Mouse (Mus musculus) ovary, adult 18-20 months (tissue): ENCODE measurements around the gene Ttc32.

ENCODE experiments used
- DNase-seq: peaks from one replicate; pipeline ENCODE4 v3.0.0; 2022; ENCODE audit warnings: low spot score, mixed read lengths

Ttc32 gene

DNA sequence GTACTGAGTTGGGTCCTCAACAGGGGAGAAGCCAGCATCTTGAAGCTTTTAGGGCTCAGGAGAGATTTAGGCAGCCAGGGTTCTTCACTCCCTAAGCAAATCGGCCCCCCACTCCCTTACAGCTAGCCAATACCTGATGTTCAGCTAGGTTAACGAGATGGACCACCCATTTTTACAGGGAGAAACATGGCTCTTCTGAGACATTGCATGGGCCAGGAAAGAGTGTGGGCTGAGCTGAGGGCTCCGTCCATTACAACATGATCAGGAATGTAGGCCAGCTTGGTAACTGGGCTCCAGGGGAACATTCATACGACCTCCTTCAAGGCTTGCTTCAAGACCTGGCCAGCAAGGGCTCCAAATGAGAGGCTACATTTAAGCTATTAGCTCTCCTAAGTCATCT lies 16.9 kb downstream of the Ttc32 start:
- DNase-seq: no peak

DNA sequence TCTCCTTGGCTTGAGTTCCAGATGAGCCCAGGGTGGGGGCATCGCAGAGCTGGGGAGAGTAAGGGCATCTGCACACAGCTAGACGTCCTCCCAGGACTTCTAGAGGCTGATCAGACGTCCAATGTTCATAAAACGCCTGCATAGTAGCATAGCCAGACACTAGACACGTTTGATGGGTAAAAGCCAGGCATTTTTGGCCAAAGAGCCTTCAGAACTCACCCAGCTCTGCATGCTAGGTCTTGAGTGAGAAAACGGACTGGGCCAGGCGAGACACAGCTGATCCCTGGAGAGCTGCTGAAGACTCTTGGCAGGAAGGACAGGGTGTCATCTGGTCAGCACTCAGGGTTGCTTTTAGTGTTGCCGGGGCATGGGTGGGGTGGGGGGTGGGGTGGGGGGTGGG lies 18.3 kb downstream of the Ttc32 start:
- DNase-seq: no peak

DNA sequence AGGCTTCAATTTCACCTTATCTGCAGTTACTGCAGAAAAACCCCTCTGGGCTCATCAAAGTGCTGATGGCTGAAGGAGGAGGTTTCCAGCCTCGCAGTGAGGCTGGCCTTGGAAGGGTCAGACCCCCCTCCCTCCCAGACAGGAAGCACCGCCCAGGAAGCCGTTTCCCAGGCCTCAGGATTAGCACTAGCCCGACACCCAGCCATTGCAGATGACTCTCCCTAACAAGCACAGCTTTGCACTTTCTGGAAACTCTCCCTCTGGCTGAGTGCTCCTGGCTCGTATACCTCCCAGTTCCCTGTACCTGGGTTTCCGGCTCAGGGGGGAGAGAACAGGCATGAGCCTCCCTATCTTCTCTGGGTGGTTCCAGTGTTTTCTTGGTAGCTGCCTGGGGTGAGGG lies 21.0 kb downstream of the Ttc32 start:
- no peak for DNase-seq

DNA sequence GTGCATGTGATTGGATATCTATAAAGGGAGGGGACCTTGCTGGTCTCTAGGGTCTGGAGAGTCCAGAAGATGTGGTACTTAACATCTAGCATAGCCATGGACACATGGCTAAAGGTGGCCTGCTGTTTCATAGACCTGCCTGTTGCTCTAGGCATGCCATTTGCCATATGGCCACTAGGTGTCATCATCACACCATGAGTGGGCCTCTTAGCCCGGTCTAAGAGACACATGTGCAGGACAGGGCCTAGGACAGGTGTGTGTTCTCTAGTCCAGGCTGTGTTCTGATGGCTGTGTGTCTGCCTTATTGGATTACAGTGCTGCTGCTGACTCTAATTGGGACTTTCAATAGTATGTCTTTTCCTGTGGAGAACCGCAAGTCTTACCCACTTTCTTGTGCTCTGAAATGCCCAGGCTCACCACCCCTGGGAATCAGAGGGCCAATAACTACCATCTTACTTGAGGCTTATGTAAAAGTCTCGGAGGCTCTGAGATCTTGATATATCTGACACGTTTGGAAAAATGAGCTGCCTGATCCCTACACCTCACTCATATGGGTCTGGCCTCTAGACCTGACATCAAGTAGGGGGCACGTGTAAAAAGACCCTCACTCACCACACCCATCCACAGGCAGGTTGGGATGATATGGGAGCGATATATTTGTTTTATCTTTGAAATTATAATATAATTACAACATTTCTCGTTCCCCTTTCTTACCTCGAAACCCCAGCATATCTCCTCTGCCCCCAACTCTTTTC lies 22.5 kb downstream of the Ttc32 start:
- peak; percentile 45 for DNase-seq

DNA sequence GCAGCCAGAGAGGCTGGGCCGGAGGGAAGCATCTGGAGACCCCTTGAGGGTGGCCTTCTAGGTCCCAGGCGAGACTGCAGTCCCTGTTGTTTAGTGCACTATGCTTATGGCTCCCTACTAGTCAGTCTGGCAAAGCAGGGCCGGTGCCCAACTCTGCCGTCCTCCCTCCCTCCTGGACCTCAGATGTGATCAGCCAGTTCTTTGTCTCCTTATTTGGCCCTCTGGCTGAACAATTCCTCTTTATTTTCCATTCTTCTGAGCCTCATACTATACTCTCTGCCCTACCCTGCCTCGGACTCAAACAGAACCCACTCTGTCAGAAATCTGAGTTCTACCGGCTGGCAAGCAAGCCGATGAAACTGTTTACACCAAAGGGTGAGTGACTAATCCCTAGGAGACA lies 23.5 kb downstream of the Ttc32 start:
- no peak for DNase-seq

DNA sequence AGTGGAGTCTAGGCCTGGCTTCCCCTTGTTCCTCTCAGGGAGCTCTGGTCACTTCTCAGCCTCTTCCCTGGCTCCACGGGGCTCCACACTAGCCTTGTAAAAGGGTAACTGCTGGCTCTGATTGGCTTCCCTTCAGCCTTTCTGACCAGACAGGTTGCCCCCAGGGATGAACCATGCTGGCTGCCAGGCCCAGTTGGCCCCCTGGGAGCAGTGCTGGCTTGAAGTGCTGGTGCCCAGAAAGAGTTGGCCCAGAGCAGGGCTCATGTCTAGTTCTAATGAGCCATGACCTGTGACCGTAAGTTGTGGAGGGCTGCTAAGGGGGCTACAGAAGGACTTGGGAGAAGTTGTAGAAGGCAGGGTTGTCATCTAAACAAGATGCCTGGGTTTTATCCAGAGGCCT lies 24.2 kb downstream of the Ttc32 start:
- no peak for DNase-seq

DNA sequence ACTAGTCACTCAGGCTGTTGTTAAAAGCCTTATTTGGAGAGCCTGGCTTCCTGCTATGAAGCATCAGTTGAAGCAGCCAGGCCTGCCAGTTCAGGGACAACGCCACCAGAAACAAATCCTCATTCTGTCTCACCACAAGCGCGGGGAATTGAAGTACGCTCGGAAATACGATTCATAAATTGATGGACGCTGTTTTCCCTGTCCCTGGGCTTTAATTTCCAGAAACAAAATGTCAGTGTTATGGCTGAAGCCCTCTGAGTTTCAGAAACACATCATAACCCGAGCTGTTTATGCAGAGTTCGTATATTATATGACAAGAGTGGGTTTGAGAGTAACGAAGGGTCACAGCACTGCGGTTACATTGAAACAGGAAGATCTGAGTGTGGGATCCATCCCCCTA lies 25.5 kb downstream of the Ttc32 start:
- DNase-seq: no peak

DNA sequence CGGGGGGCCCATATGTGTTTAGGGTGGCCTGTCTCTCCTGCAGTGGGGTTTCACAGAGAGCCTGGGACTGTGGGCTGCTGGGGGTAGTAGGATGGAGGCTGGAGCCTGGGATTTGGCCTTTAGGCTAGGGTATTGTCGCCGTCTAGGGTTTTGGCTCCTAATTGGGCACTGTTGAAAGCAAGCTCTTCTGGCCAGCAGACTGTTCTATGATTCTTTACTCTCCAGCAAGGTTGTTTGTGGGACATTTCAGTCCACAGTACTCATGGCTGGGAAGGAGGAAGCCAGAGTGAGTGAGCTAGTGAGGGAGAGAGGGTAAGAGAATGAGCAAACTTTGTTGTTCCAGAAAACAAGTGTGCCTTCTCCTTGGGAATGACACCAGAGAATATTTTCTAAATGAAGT lies 29.7 kb downstream of the Ttc32 start:
- DNase-seq: no peak

DNA sequence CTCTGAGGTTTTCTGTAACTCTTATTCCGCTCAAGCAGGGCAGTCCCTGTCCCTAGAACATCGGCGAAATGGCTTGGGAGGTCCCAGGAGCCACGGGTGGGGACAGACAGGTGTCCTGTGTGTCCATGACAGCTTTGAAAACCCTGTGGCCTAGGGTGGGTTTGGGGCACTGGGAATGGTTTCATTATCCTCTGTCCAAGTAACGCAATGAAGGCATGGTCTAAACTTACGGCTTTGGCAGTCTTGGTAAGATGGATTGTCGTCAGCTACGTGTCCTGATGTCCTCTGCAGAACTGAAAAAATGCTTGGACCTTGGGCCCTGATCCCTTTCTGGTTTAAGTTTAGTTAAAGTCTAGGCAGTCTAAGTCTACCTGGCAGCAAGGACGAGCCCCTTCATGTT lies 30.2 kb downstream of the Ttc32 start:
- no peak for DNase-seq

DNA sequence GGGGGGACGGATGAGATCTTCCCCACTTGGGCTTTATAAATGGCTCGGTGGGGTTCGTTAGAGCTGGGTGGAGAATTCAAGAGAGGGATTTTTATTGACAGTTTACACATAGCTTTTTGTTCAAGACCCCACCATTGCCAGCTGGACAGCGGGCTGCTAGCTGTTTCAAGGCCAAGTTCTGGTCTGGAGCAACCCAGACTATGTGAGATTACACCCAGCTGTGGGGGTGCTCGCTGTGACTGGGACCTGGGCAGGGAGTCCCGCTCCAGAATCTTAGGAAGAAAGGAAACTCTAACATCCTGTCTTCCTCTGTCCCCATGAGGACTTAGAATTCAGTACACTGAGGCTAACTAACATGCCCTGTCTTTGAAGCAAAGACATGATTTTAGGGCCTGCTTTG lies 33.8 kb downstream of the Ttc32 start:
- DNase-seq: no peak

DNA sequence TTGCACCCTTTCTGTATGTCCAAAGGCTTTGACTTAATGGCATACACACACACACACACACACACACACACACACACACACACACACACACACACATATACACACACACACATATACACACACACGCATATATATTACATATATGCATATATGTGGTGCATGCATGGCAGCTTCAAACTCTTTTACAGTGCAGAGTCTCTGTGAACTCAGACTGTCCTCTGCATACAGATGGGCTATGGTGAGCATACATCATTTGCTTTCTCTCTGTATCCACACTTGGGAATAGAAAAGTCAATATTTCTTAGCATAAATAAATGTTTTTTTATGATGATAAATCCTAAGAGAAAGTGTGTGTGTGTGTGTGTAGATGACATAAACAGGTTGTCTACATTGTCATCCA lies 41.3 kb downstream of the Ttc32 start:
- DNase-seq: no peak

DNA sequence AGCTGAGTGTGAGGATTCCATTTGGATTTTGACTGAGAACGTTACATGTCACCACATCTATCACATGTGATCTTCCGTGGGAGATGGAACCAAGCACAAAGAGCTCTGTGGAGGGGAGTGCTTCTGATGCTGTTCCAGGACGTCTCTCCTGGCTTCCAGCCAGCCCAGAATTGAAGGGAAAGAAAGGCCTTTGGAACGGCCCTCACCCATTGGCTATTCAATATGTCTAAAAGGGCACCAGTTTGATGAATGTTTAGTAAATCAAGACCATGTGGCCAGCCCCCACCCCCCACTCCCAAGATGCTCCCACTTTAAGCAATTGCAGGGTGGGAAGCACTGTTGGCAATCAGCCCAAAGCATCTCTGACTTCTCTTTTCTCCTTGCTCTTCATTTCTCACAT lies 41.7 kb downstream of the Ttc32 start:
- DNase-seq: no peak

DNA sequence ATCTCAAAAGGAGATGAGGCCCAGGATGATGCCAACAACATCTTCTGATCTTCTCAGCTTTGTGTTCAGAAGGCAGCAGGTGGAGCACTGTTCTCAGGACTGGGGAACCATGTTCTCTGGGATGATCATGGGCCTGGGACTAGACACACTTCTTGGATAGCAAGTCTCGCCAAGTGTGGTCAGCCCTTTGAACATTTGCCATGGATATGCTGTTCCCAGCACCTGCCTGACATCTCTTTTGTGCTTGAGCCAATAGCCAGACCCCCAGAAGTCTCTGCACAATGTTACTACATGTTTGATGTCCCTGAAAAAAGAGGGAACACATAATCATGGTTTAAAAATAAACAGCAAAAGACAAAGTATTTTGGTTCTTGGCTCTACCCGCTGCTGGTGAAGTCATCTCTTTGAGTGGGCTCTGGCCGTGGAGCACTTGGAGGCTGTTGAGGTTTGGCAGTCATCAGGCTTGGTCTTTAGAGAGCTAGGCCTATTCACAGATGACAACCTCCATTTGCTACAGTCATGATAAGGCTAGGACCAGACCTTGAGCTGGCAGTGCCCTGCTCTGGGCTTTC lies 47.8 kb downstream of the Ttc32 start:
- DNase-seq: no peak

DNA sequence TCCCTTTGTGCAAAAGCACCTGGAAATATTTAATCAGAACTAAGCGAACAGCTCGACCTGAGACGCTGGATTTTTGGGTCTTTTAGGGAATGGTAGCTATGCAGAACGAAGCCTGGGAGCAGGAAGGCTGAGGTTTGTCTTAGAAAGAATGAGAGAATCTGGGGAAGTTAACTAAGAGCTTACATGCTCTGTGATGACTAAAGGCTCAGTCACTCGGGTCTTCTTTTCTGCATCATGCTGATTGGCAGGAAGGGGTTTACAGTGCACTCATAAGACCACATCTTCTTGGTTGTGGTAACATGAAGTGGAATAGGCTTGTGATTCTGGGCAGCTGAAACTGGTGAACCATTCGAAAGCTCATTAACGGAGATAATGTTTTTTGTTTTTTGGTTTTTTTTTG lies 60.4 kb downstream of the Ttc32 start:
- no peak for DNase-seq
